Mouse (Mus musculus) heart, adult 10 weeks (tissue): ENCODE measurements around the gene Flii. TPM values are rescaled to one million over a fixed set of nuclear protein-coding genes. Genes with fewer than 3 reads are reported as not detected.

ENCODE experiments used
- polyA plus RNA-seq: library from polyadenylated mRNA; stranded (reverse); fragments of 350-450 nt; fragmentation: Illumina TruSeq; extraction: RNeasy Lipid Tissue Mini Kit (QIAGEN cat#74804); gene quantifications from one replicate; pipeline ENCODE4 v1.2.3, GENCODE M21; 2014; ENCODE audit warnings: low read depth, low replicate concordance

Gene Flii
- polyA plus RNA-seq, result 100 TPM

DNA sequence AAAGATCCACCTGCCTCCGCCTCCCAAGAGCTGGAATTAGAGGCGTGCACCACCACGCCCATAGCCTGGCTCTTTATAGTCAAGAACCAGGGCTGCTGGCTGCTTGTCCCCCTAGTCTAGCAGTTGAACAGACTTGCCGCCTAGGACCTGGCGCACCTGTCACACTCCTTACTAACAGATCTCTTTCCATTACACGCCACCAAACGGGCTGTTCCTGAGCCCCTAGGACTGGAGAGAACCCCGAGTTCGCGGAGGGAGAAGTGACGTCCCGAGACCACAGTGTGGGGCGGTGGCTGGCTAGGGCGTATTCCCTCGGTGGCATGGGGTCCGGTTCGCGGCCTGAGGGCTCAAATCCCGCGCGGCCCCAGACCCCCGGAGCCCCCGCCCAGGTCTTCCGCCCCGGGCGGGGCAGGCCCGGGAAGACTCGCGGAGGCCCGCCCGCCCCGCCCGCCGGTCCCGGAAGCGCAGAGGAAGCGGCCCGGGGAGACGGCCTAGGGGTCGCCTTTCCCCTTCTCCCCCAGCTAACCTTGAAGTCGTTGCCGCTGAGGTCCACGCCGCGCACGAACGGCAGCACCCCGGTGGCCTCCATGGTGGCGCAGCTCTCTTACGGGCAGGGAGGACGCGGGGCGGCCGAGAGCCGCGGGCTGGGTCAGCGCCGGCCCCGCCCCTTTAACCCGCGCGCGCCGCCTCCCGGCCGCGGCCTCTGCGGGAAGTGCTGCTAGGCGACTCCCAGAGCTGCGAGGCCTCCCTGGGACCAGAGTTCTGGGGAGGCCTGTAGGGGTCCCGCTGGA is at the start of gene Flii:
Flii (minus strand) TSS at position 663 of the 791 bp plus-strand sequence.

GRCm38 (mm10) chr11:60728260-60728761 is 1.2 kb upstream of the Flii start, which contains the start of gene Mief2:
Mief2 (plus strand) TSS chr11:60728398.

GRCm38 (mm10) chr11:60699524-60700075 is 27.5 kb downstream of the Flii start, which contains the start of gene Llgl1:
Llgl1 (plus strand) TSS chr11:60699723.

Other genes starting within 250 kb of the Flii start
- 48.5 TPM for gene Alkbh5, start 190.9 kb downstream of the Flii start, polyA plus RNA-seq
- 11.0 TPM for gene Llgl1, start 27.5 kb downstream of the Flii start, polyA plus RNA-seq
- gene Mief2, start 1.1 kb upstream of the Flii start, polyA plus RNA-seq, result 33.0 TPM
- 4.1 TPM for gene Top3a, start 50.1 kb upstream of the Flii start, polyA plus RNA-seq
- 11.4 TPM for gene Smcr8, start 50.3 kb upstream of the Flii start, polyA plus RNA-seq
- 6.6 TPM for gene Shmt1, start 84.5 kb upstream of the Flii start, polyA plus RNA-seq
- gene Dhrs7b, start 103.4 kb upstream of the Flii start, polyA plus RNA-seq, result 19.7 TPM
- 37.8 TPM for gene Tmem11, start 152.0 kb upstream of the Flii start, polyA plus RNA-seq
- gene Natd1, start 187.5 kb upstream of the Flii start, polyA plus RNA-seq, result 9.7 TPM
- 77.8 TPM for gene Map2k3, start 204.8 kb upstream of the Flii start, polyA plus RNA-seq